Mouse (Mus musculus) cerebellum, adult 2 months (tissue): Measurements from ENCODE around the gene Cdc42se2. TPM values are rescaled to one million over a fixed set of nuclear protein-coding genes. Genes with fewer than 3 reads are reported as not detected.
A peak's percentile ranks its signal among the peaks of the same experiment; 100 is the strongest.

Experiments
- DNase-seq, 2 experiments: peaks; one replicate each; pipeline ENCODE4 v3.0.0; 2021
- H3K27ac ChIP-seq: fragments of 200-500 bp; 2 replicates; pipeline ENCODE4 v1.5.1; 2012; ENCODE audit warnings: low read length, control low read depth, inconsistent platforms; ENCODE audit not compliant: insufficient read depth
- H3K27me3 ChIP-seq: fragments of 200-500 bp; 2 replicates; pipeline ENCODE4 v1.6.1; 2012; ENCODE audit warnings: inconsistent platforms, mild to moderate bottlenecking, low read length, moderate library complexity; ENCODE audit not compliant: control insufficient read depth, insufficient read depth
- H3K4me1 ChIP-seq: fragments of 200-500 bp; 2 replicates; pipeline ENCODE4 v1.6.1; 2011; ENCODE audit warnings: low read length; ENCODE audit not compliant: control insufficient read depth, insufficient read depth
- H3K4me3 ChIP-seq: fragments of 200-500 bp; replicated peaks from 2 replicates; pipeline ENCODE3; 2011; ENCODE audit warnings: mild to moderate bottlenecking, low read depth, low read length, control low read depth; ENCODE audit not compliant: insufficient read depth
- CTCF ChIP-seq: fragments of 200-500 bp; IDR thresholded peaks from 2 replicates; pipeline ENCODE4 v1.5.1; 2011; ENCODE audit warnings: low read depth, mild to moderate bottlenecking, control low read depth, low read length, moderate library complexity, borderline replicate concordance; ENCODE audit not compliant: insufficient read depth
- POLR2A ChIP-seq: fragments of 200-500 bp; IDR thresholded peaks from 2 replicates; pipeline ENCODE4 v1.6.1; 2011; ENCODE audit warnings: low read length, control low read depth, borderline replicate concordance; ENCODE audit not compliant: insufficient read depth
- WGBS: fragments of 180-500 bp; shearing (Covaris S2); methylation state at CpG from one replicate; pipeline ENCODE4 v1.1.7; 2018; 5-methylcytosine and 5-hydroxymethylcytosine counted together
- polyA plus RNA-seq: library from polyadenylated mRNA; depleted of rRNA; stranded (reverse); fragments of >200 nt; gene quantifications from 2 replicates; pipeline ENCODE4 v1.2.3, GENCODE M21; 2012

Cdc42se2 gene
- polyA plus RNA-seq, 1 experiment, result 61.5 TPM

- no peak overlapping the region for H3K27ac ChIP-seq
- 82% methylated on average over 4 of the region's 4 CpGs for WGBS
- DNase-seq, result no peak
- no peak overlapping the region for H3K4me3 ChIP-seq
- no peaks in the 10 kb centered on the region for H3K4me1 ChIP-seq
- TF ChIP-seq POLR2A, result no peak
- no peak for TF ChIP-seq CTCF
- no peaks in the 10 kb centered on the region for H3K27me3 ChIP-seq
These were observed 76.8 kb downstream of the Cdc42se2 start for GRCm38 (mm10) chr11:54710512-54711293.

- no peak for DNase-seq
- H3K27me3 ChIP-seq, result no peaks in the 10 kb centered on the region
- H3K4me1 ChIP-seq, result no peaks in the 10 kb centered on the region
- 7% methylated on average over 2 of the region's 2 CpGs for WGBS
- H3K27ac ChIP-seq, result no peak overlapping the region
- no peak for TF ChIP-seq CTCF
- no peak for TF ChIP-seq POLR2A
- H3K4me3 ChIP-seq, result no peak overlapping the region
These were observed 77.8 kb downstream of the Cdc42se2 start for GRCm38 (mm10) chr11:54709645-54710044.

- no peak overlapping the region for H3K27ac ChIP-seq
- H3K27me3 ChIP-seq, result no peaks in the 10 kb centered on the region
- no peak for DNase-seq
- no peak for TF ChIP-seq POLR2A
- TF ChIP-seq CTCF, result no peak
- no peak overlapping the region for H3K4me3 ChIP-seq
- WGBS, result 86% methylated on average over 2 of the region's 2 CpGs
- H3K4me1 ChIP-seq, result no peaks in the 10 kb centered on the region
These were observed 79.3 kb downstream of the Cdc42se2 start for GRCm38 (mm10) chr11:54708153-54708552.

DNA sequence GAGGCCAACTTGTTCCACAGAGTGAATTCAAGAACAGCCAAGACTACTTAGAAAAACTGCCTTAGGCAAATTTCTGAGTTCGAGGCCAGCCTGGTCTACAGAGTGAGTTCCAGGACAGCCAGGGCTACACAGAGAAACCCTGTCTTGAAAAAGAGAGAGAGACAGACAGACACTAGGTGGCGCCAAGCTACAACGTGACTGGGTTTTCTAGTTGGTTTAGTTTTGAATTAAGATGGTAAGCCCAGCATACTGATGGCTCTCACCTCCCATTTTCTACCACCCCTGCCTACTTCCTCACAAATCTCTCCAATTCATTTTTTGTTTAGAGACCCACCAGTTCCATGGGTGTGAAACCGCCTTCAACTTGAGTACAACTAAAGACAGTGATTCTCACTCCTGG, 84.2 kb downstream of the Cdc42se2 start:
- no peaks in the 10 kb centered on the region for H3K4me1 ChIP-seq
- WGBS, result 28% methylated on average over 4 of the region's 4 CpGs
- no peak overlapping the region for H3K4me3 ChIP-seq
- TF ChIP-seq CTCF (peak; percentile 61; the same call in 1 of the 2 replicates), POLR2A (no peak)
- no peaks in the 10 kb centered on the region for H3K27me3 ChIP-seq
- no peak overlapping the region for H3K27ac ChIP-seq
- peak; percentile 57 to 66 for DNase-seq

GRCm38 (mm10) chr11:54701848-54702247, 85.6 kb downstream of the Cdc42se2 start:
- Histone ChIP-seq H3K27me3 (no peaks in the 10 kb centered on the region), H3K4me1 (no peaks in the 10 kb centered on the region), H3K4me3 (no peak overlapping the region), H3K27ac (no peak overlapping the region)
- 83% methylated on average over 8 of the region's 8 CpGs for WGBS
- TF ChIP-seq POLR2A, result no peak
- TF ChIP-seq CTCF, result no peak
- DNase-seq, result no peak

DNA sequence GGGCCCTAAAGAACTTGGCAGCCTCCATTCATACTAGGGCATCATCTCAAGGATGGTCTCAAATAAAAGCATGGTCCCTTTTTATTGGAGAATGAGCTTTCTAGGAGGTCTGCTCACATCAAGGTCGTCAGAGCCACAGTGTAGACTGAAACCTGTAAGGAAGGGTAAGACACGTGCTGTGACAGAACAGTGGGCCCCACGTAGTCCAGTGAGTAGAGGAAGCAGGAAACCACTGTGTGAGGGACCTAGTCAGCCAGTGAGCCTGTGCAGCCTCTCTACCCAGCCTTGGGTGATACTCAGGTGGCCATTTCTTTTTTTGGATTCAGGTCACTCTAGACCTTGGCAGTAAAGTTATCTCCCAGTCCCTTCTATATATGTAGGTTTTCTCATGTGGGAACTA, 87.5 kb downstream of the Cdc42se2 start:
- Histone ChIP-seq H3K4me1 (no peaks in the 10 kb centered on the region), H3K27me3 (no peaks in the 10 kb centered on the region), H3K27ac (no peak overlapping the region), H3K4me3 (no peak overlapping the region)
- no peak for DNase-seq
- 84% methylated on average over 3 of the region's 3 CpGs for WGBS
- TF ChIP-seq POLR2A, result no peak
- TF ChIP-seq CTCF, result no peak

DNA sequence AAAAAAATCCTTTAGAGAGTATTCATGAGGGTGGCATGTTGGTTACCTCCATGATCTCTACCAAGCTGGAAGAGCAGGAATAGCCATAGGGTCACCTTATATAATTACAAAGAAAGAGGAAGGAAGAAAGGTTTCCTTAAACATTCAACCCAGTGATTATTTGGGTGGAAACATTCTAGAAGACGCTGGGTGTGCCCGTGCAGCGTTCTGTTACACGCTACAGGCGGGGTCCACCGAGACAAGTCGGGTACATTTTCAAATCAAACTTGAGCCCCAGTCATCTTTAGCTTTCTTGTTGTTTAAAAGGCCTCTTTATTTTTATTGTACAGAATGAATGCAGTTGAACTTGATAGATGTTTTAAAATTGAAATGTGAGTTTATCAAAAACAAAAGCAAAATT, 88.8 kb downstream of the Cdc42se2 start:
- 95% methylated on average over 7 of the region's 7 CpGs for WGBS
- Histone ChIP-seq H3K27me3 (no peaks in the 10 kb centered on the region), H3K4me3 (no peak overlapping the region), H3K4me1 (no peaks in the 10 kb centered on the region), H3K27ac (no peak overlapping the region)
- TF ChIP-seq POLR2A (no peak), CTCF (no peak)
- no peak for DNase-seq

- Histone ChIP-seq H3K4me1 (no peaks in the 10 kb centered on the region), H3K27ac (no peak overlapping the region), H3K27me3 (no peaks in the 10 kb centered on the region), H3K4me3 (no peak overlapping the region)
- WGBS, result 67% methylated on average over 5 of the region's 5 CpGs
- no peak for TF ChIP-seq CTCF
- no peak for TF ChIP-seq POLR2A
- DNase-seq, result no peak
These were observed 89.9 kb downstream of the Cdc42se2 start for GRCm38 (mm10) chr11:54697611-54698010.
